Mouse (Mus musculus): Measurements from ENCODE around the gene Olfr10.
"Not testable (repeated sequence)": the region's sequence is repeated elsewhere in the genome, so short reads cannot be mapped to it uniquely, and the experiment has no call there.

Gene Olfr10

GRCm38 (mm10) chr11:49304441-49304840, at the start of gene Olfr10:
Olfr10 (plus strand) TSS chr11:49304741.
- no peak for DNase-seq (ENCODE audit: extremely low spot score, low spot score)

- DNase-seq (ENCODE audit: extremely low spot score, low spot score), result no peak
Observed at GRCm38 (mm10) chr11:49259296-49259695, 45.2 kb upstream of the Olfr10 start.

GRCm38 (mm10) chr11:49259829-49260228, 44.7 kb upstream of the Olfr10 start:
- no peak for DNase-seq (ENCODE audit: extremely low spot score, low spot score)

GRCm38 (mm10) chr11:49260598-49261312, 43.8 kb upstream of the Olfr10 start:
- DNase-seq (ENCODE audit: extremely low spot score, low spot score), result no peak

- DNase-seq (ENCODE audit: extremely low spot score, low spot score), result no peak
Observed at GRCm38 (mm10) chr11:49261313-49261855, 43.2 kb upstream of the Olfr10 start.

GRCm38 (mm10) chr11:49262286-49262685, 42.3 kb upstream of the Olfr10 start:
- no peak for DNase-seq (ENCODE audit: extremely low spot score, low spot score)

- no peak for DNase-seq (ENCODE audit: extremely low spot score, low spot score)
Observed at GRCm38 (mm10) chr11:49263149-49263548, 41.4 kb upstream of the Olfr10 start.

GRCm38 (mm10) chr11:49264081-49264480, 40.5 kb upstream of the Olfr10 start:
- DNase-seq (ENCODE audit: extremely low spot score, low spot score), result no peak

GRCm38 (mm10) chr11:49264622-49265021, 39.9 kb upstream of the Olfr10 start:
- DNase-seq (ENCODE audit: extremely low spot score, low spot score), result no peak

GRCm38 (mm10) chr11:49265101-49265500, 39.4 kb upstream of the Olfr10 start:
- no peak for DNase-seq (ENCODE audit: extremely low spot score, low spot score)

GRCm38 (mm10) chr11:49266671-49267070, 37.9 kb upstream of the Olfr10 start:
- DNase-seq (ENCODE audit: extremely low spot score, low spot score), result no peak

- DNase-seq (ENCODE audit: extremely low spot score, low spot score), result no peak
Observed at GRCm38 (mm10) chr11:49267316-49267715, 37.2 kb upstream of the Olfr10 start.

- DNase-seq (ENCODE audit: extremely low spot score, low spot score), result no peak
Observed at GRCm38 (mm10) chr11:49267970-49268579, 36.5 kb upstream of the Olfr10 start.

GRCm38 (mm10) chr11:49269761-49270160, 34.8 kb upstream of the Olfr10 start:
- no peak for DNase-seq (ENCODE audit: extremely low spot score, low spot score)

GRCm38 (mm10) chr11:49270368-49270767, 34.2 kb upstream of the Olfr10 start:
- DNase-seq (ENCODE audit: extremely low spot score, low spot score), result no peak

- peak; percentile 35 for DNase-seq (ENCODE audit: extremely low spot score, low spot score)
Observed at GRCm38 (mm10) chr11:49271334-49271733, 33.2 kb upstream of the Olfr10 start.

- no peak for DNase-seq (ENCODE audit: extremely low spot score, low spot score)
Observed at GRCm38 (mm10) chr11:49273834-49274519, 30.6 kb upstream of the Olfr10 start.

- DNase-seq (ENCODE audit: extremely low spot score, low spot score), result no peak
Observed at GRCm38 (mm10) chr11:49278222-49278621, 26.3 kb upstream of the Olfr10 start, which contains the start of gene Olfr1393. Olfr1393 (plus strand) TSS chr11:49278304.

- not testable (repeated sequence) for DNase-seq (ENCODE audit: extremely low spot score, low spot score)
Observed at GRCm38 (mm10) chr11:49284982-49285381, 19.6 kb upstream of the Olfr10 start, which contains the start of gene Olfr1392. Olfr1392 (plus strand) TSS chr11:49285282.

GRCm38 (mm10) chr11:49287251-49287650, 17.3 kb upstream of the Olfr10 start:
- no peak for DNase-seq (ENCODE audit: extremely low spot score, low spot score)

GRCm38 (mm10) chr11:49292777-49293176, 11.8 kb upstream of the Olfr10 start:
- DNase-seq (ENCODE audit: extremely low spot score, low spot score), result no peak

GRCm38 (mm10) chr11:49308547-49308946, 4.0 kb downstream of the Olfr10 start:
- not testable (repeated sequence) for DNase-seq (ENCODE audit: extremely low spot score, low spot score)

All from neural tube, embryonic 10.5 days (tissue).